Mouse (Mus musculus) spleen, postnatal 14 days (tissue): ENCODE measurements around the gene Lmod1.
"Not testable (repeated sequence)": the region's sequence is repeated elsewhere in the genome, so short reads cannot be mapped to it uniquely, and the experiment has no call there.

Experiments used
- DNase-seq, 2 experiments: peaks; one replicate each; pipeline ENCODE4 v3.0.0; 2021 to 2022; ENCODE audit warnings: low spot score in 2 of 2

The Lmod1 gene

DNA sequence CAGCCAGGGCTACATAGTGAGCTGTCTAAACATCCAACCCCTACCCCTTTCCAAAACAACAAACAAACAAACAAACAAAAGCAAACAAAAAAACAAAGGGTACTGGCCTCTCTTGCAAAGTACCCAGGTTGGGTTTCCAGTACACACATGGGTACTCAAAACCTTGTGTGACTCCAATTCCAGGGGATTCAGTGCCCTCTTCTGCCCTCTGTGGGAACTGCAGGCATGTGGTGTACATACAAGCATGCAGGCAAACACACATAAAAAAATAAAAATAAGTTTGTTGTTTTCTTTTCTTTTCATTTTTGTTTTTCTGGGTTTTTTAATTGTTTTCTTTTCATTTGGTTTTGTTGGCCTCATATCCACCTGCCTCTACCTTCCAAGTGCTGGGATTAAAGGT is 37.5 kb downstream of the Lmod1 start:
- no peak for DNase-seq

- no peak for DNase-seq
Observed at GRCm38 (mm10) chr1:135363446-135363845, 38.8 kb downstream of the Lmod1 start.

- DNase-seq = no peak
Observed at GRCm38 (mm10) chr1:135366380-135366779, 41.8 kb downstream of the Lmod1 start.

DNA sequence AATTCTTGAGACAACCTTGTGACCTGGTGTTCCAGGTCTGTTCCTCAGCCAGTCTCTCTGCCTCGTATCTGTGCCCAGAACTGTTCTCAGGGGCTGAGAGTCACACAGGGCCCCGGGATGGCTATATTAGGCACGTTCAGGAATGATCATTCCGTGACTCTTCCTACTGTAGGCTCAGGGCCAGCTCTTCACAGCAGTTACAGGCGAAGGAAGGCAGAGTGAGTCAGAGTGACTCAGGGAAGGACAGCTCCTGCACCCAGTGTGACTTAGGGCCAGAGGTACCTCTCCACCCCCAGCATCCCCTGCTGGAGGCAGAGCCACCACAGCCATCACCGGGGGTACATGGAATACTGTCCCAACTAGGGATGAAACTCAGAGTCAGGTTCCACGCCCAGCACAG is 42.4 kb downstream of the Lmod1 start:
- no peak for DNase-seq

- DNase-seq = no peak
Observed at GRCm38 (mm10) chr1:135367595-135367994, 43.0 kb downstream of the Lmod1 start.

DNA sequence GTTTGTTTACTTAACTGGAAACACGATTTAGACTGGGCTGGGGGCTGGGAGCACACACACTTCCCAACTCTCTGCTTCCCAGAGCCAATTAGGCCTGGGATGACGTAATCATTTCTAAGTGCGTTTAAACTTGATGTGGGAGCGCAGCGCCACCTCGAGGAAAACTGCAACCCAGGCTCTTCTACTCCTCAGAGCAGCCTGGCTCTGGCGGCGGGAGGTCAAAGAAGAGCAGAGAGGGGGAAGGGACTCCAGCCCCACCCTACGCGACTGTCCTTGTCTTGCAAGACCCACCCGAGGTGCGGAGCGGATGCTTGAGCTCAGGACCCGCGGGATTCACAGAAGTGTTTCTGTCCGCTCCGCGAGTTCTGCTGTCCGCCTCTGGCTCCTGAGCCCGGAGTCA is 43.6 kb downstream of the Lmod1 start:
- DNase-seq = peak in 1 of 2 experiments; percentile 31

DNA sequence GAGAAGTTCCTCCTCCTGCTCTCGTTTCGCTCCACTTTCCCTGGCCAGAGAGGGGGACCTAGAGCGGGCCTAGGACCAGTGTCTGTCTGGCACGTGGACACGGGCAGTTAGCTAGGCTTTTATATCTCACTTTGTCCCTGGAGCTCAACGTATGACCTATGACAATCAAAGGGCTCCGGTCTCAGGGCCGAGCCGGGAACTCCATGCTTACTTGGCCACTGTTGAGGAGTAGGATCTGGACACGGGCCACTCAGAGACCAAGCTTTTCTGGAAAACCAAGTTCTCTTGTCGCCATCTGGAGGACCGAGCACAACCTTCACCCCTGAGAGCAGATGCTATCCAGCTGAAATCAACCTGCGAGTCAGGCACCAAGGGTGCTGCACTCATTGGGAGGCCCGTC is 44.4 kb downstream of the Lmod1 start:
- no peak for DNase-seq

- no peak for DNase-seq
Observed at GRCm38 (mm10) chr1:135369415-135369814, 44.8 kb downstream of the Lmod1 start.

- no peak for DNase-seq
Observed at GRCm38 (mm10) chr1:135373171-135373677, 48.6 kb downstream of the Lmod1 start.

DNA sequence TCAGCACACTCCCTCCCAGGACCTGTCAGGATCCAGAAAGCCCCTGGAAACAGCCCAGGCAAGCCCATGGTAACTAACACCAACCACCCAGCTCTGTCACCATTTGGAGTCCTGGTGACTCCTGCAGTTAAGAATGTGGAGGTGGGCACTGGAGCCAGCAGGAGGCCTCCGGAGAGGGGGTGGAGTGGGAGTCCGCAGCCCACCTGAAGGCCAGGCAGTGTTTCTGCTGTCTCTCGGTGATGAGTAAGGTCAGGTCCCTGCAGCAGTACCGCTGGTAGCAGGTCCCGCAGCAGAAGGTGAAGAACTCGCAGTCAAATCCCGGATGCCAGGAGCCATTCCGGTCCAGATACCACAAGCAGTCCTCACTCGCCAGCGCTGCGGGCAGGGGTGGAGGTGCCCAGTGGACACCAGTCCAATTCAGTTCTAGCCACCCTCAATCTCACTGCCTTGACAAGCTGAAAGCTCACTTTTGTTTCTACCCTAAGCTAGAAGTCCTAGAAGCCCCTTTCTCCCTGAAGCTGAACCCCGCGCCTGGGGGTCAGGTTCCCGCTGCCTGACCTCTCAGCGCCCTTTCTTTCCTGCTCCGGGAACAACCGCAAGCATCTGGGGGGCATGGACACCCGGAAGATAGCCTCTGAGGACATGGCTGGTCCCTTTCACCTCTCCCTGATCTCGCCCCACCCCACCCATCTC is 49.7 kb downstream of the Lmod1 start:
- DNase-seq = no peak

GRCm38 (mm10) chr1:135374868-135375581 is 50.4 kb downstream of the Lmod1 start, which contains the start of gene Shisa4:
Gene Shisa4, minus strand, starts transcription at chr1:135375237.
- DNase-seq = no peak

- DNase-seq = no peak
Observed at GRCm38 (mm10) chr1:135378576-135378975, 54.0 kb downstream of the Lmod1 start.

- DNase-seq = no peak
Observed at GRCm38 (mm10) chr1:135379048-135379447, 54.4 kb downstream of the Lmod1 start.

- DNase-seq = no peak
Observed at GRCm38 (mm10) chr1:135380071-135380991, 55.7 kb downstream of the Lmod1 start.

DNA sequence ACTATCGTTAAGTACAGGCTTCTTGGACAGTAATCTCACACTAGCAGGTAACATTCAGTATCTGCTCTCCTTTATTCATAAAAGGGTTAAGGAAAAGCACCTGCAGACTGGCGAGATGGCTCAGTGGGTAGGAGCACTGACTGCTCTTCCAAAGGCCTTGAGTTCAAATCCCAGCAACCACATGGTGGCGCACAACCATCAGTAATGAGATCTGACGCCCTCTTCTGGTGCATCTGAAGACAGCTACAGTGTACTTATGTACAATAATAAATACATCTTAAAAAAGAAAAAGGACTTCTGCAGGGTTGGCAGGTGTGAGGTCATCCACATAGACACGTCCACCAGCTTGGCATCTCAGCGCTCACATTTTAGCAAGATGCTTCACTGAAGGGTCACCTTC is 57.0 kb downstream of the Lmod1 start:
- not testable (repeated sequence) for DNase-seq

GRCm38 (mm10) chr1:135384171-135384570 is 59.6 kb downstream of the Lmod1 start:
- no peak for DNase-seq

GRCm38 (mm10) chr1:135385161-135385560 is 60.6 kb downstream of the Lmod1 start:
- DNase-seq = no peak

DNA sequence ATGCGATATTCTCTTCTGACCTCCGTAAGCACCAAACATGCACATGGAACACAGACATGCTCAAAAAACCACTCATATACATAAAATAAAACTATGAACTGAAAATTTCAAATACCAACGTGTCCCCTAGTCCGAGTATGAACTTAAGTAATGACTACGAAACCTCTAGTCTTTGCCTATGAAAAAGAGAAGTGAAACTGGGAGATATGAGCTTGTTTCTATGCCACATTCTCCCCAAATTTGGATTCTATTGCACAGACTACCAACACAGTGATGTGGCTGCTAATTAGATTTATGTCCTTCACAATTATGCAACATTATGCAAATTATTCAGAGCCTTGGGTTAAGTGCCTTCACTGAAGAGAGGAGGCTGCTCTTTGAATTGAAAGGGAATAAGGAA is 74.9 kb downstream of the Lmod1 start:
- no peak for DNase-seq

DNA sequence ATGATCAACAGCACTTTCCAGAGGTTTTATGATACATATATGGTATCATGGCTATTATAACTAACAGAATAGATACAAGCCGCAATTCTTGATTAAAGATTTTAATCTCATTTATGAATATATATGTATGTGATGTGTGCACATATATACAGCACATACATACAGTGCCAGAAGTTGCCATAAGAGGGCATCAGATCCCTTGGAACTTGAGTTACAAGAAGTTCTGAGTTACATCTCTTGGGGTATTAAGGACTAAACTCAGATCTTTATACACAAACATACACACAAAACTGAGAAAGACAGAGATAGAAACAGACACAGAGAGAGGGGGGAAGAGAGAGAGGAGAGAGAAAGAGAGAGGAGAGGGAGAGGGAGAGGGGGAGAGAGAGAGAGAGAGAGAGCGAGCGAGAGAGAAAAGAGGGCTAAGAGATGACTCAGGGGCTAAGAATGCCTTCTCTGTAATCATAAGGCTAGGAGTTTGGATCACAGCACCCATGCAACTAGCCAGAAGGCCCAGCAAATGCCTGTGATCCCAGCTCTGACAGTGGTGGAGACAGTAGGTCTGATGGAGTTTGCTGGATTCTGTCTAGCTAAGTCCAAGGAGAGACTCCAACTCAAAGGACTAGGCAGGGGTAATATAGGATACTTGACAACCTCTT is 77.0 kb downstream of the Lmod1 start:
- no peak for DNase-seq

GRCm38 (mm10) chr1:135405356-135405755 is 80.7 kb downstream of the Lmod1 start:
- DNase-seq = no peak

- DNase-seq = no peak
Observed at GRCm38 (mm10) chr1:135408973-135409372, 84.4 kb downstream of the Lmod1 start.

- no peak for DNase-seq
Observed at GRCm38 (mm10) chr1:135410967-135411366, 86.4 kb downstream of the Lmod1 start.
